Mouse (Mus musculus) liver, adult 2 months (tissue): ENCODE measurements at regions not wholly inside any gene's neighbourhood (a gene's known extent, or its start where the extent isn't known, plus 50 kb on each side); places are given as distances from the start of the nearest gene placed in this dataset.

Experiments
- CTCF ChIP-seq: fragments of 200-500 bp; IDR thresholded peaks from 2 replicates; pipeline ENCODE4 v1.5.1; 2011; ENCODE audit warnings: low read depth, low read length, control low read depth
- POLR2A ChIP-seq: fragments of 200-500 bp; IDR thresholded peaks from 2 replicates; pipeline ENCODE4 v1.6.1; 2011; ENCODE audit warnings: low read length, control low read depth; ENCODE audit not compliant: insufficient read depth; ENCODE audit errors: extremely low read depth

GRCm38 (mm10) chr7:70834787-70835461 lies 468.4 kb upstream of the Nr2f2 start:
- TF ChIP-seq POLR2A, result no peak
- TF ChIP-seq CTCF, result no peak
